Mouse (Mus musculus): ENCODE measurements around the gene Nudt7.

The Nudt7 gene

GRCm38 (mm10) chr8:114143645-114144290, 10.4 kb downstream of the Nudt7 start:
- no peak for DNase-seq (ENCODE audit: low spot score)

- no peak for DNase-seq (ENCODE audit: low spot score)
Measured at GRCm38 (mm10) chr8:114153311-114154045, 20.1 kb downstream of the Nudt7 start.

- DNase-seq (ENCODE audit: low spot score), result no peak
Measured at GRCm38 (mm10) chr8:114158586-114158985, 25.2 kb downstream of the Nudt7 start.

- DNase-seq (ENCODE audit: low spot score), result no peak
Measured at GRCm38 (mm10) chr8:114159666-114160065, 26.3 kb downstream of the Nudt7 start.

- DNase-seq (ENCODE audit: low spot score), result no peak
Measured at GRCm38 (mm10) chr8:114163871-114164270, 30.5 kb downstream of the Nudt7 start.

- no peak for DNase-seq (ENCODE audit: low spot score)
Measured at GRCm38 (mm10) chr8:114164444-114165096, 31.2 kb downstream of the Nudt7 start.

- no peak for DNase-seq (ENCODE audit: low spot score)
Measured at GRCm38 (mm10) chr8:114165741-114166140, 32.4 kb downstream of the Nudt7 start.

GRCm38 (mm10) chr8:114176721-114177120, 43.4 kb downstream of the Nudt7 start:
- DNase-seq (ENCODE audit: low spot score), result no peak

- DNase-seq (ENCODE audit: low spot score), result no peak
Measured at GRCm38 (mm10) chr8:114193334-114193733, 60.0 kb downstream of the Nudt7 start.

GRCm38 (mm10) chr8:114198990-114199389, 65.6 kb downstream of the Nudt7 start:
- no peak for DNase-seq (ENCODE audit: low spot score)

Data from urinary bladder, postnatal 25 days (tissue).